Mouse (Mus musculus) liver, embryonic 13.5 days (tissue): ENCODE measurements around the gene Ntmt1. TPM values are rescaled to one million over a fixed set of nuclear protein-coding genes. Genes with fewer than 3 reads are reported as not detected.
A peak's percentile ranks its signal among the peaks of the same experiment; 100 is the strongest.

Experiments used
- ATAC-seq: fragments of 200-750 bp; cut with Nextera tagmentation; 2 replicates; pipeline ENCODE4 v1.8.0; 2017; ENCODE audit warnings: low read depth, mild to moderate bottlenecking, moderate number of reproducible peaks, moderate library complexity
- DNase-seq: peaks from one replicate; pipeline ENCODE4 v3.0.0; 2022
- H3K27ac ChIP-seq: fragments of 300-500 bp; sonication (generic); 2 replicates; pipeline ENCODE4 v1.5.1; 2015; ENCODE audit warnings: moderate library complexity, mild to moderate bottlenecking, inconsistent platforms
- H3K27me3 ChIP-seq: fragments of 300-500 bp; sonication (generic); 2 replicates; pipeline ENCODE4 v1.6.1; 2015; ENCODE audit warnings: mild to moderate bottlenecking, inconsistent platforms
- H3K36me3 ChIP-seq: fragments of 300-500 bp; sonication (generic); 2 replicates; pipeline ENCODE4 v1.6.1; 2015; ENCODE audit warnings: mild to moderate bottlenecking, inconsistent platforms
- H3K4me1 ChIP-seq: fragments of 300-500 bp; sonication (generic); replicated peaks from 2 replicates; pipeline ENCODE4 v1.6.1; 2015; ENCODE audit warnings: inconsistent platforms
- H3K4me2 ChIP-seq: fragments of 300-500 bp; sonication (generic); 2 replicates; pipeline ENCODE4 v1.6.1; 2015; ENCODE audit warnings: inconsistent platforms, mild to moderate bottlenecking, moderate library complexity
- H3K4me3 ChIP-seq: fragments of 300-500 bp; sonication (generic); replicated peaks from 2 replicates; pipeline ENCODE4 v1.5.1; 2015; ENCODE audit warnings: mild to moderate bottlenecking, inconsistent platforms
- H3K9ac ChIP-seq: fragments of 300-500 bp; sonication (generic); 2 replicates; pipeline ENCODE4 v1.6.1; 2015; ENCODE audit warnings: mild to moderate bottlenecking, inconsistent platforms
- H3K9me3 ChIP-seq: fragments of 300-500 bp; sonication (generic); replicated peaks from 2 replicates; pipeline ENCODE4 v1.6.1; 2016; ENCODE audit warnings: inconsistent platforms
- WGBS: fragments of 180-500 bp; shearing (Covaris S2); methylation state at CpG from one replicate; pipeline ENCODE4 v1.1.7; 2015; ENCODE audit not compliant: insufficient replicate concordance; 5-methylcytosine and 5-hydroxymethylcytosine counted together
- polyA plus RNA-seq: library from polyadenylated mRNA; unstranded; fragments of >200 nt; fragmentation: Nextera tagmentation; extraction: Ambion mirVana; gene quantifications from 2 replicates; pipeline ENCODE4 v1.2.1, GENCODE M21; 2015

Gene Ntmt1
- 35.5 and 36.3 TPM in 2 replicates for polyA plus RNA-seq

GRCm38 (mm10) chr2:30807648-30808295 is at the start of gene Ntmt1:
Gene Ntmt1 (plus strand): TSS chr2:30807826.
- Histone ChIP-seq H3K27me3 (peaks cover 29% of the 10 kb centered on the region), H3K4me3 (peak within 1 kb of the TSS; percentile 81), H3K27ac (peak within 1 kb of the TSS; percentile 78), H3K9ac (peak within 1 kb of the TSS; percentile 86), H3K4me2 (peak within 1 kb of the TSS; percentile 98), H3K36me3 (peaks cover 22% of the 10 kb centered on the region), H3K9me3 (no peaks in the 10 kb centered on the region), H3K4me1 (peaks cover 40% of the 10 kb centered on the region)
- DNase-seq: peak; percentile 100
- WGBS: under 1% methylated on average over 42 of the region's 44 CpGs
- peak; percentile 97 for ATAC-seq

GRCm38 (mm10) chr2:30758341-30759087 is 49.1 kb upstream of the Ntmt1 start:
- peak overlapping the region; percentile 71 for H3K27ac ChIP-seq

GRCm38 (mm10) chr2:30759088-30759374 is 48.6 kb upstream of the Ntmt1 start:
- Histone ChIP-seq H3K27me3 (0 out of 2 replicates have a peak, but pooled peaks cover 12% of the 10 kb centered on the region), H3K27ac (peak overlapping the region; percentile 71), H3K9ac (no peak overlapping the region), H3K36me3 (no peaks in the 10 kb centered on the region), H3K4me3 (no peak overlapping the region), H3K4me1 (peaks cover 28% of the 10 kb centered on the region), H3K9me3 (0 out of 2 replicates have a peak, but pooled peaks cover 7% of the 10 kb centered on the region), H3K4me2 (no peak overlapping the region)
- DNase-seq (no peak), ATAC-seq (no peak)
- 52% methylated on average over 4 of the region's 4 CpGs for WGBS

More at GRCm38 (mm10) chr2:30758341-30759087, 49.1 kb upstream of the Ntmt1 start:
- peak; percentile 36 for DNase-seq
- WGBS: 18% methylated on average over 17 of the region's 17 CpGs
- Histone ChIP-seq H3K4me1 (peaks cover 28% of the 10 kb centered on the region), H3K27me3 (0 out of 2 replicates have a peak, but pooled peaks cover 12% of the 10 kb centered on the region), H3K9me3 (0 out of 2 replicates have a peak, but pooled peaks cover 7% of the 10 kb centered on the region), H3K9ac (no peak overlapping the region), H3K4me2 (peak overlapping the region; percentile 24; the same call in 1 of the 2 replicates), H3K4me3 (no peak overlapping the region), H3K36me3 (no peaks in the 10 kb centered on the region)
- peak; percentile 77 for ATAC-seq

GRCm38 (mm10) chr2:30759442-30759841 is 48.2 kb upstream of the Ntmt1 start:
- Histone ChIP-seq H3K9ac (no peak overlapping the region), H3K36me3 (no peaks in the 10 kb centered on the region), H3K4me3 (no peak overlapping the region), H3K27ac (peak overlapping the region; percentile 71), H3K9me3 (0 out of 2 replicates have a peak, but pooled peaks cover 7% of the 10 kb centered on the region), H3K4me2 (no peak overlapping the region), H3K4me1 (peaks cover 28% of the 10 kb centered on the region), H3K27me3 (0 out of 2 replicates have a peak, but pooled peaks cover 12% of the 10 kb centered on the region)
- DNase-seq: no peak
- WGBS: 62% methylated on average over 4 of the region's 4 CpGs
- ATAC-seq: no peak

GRCm38 (mm10) chr2:30759858-30760547 is 47.6 kb upstream of the Ntmt1 start:
- ATAC-seq (no peak), DNase-seq (no peak)
- WGBS: 65% methylated on average over 10 of the region's 10 CpGs
- H3K4me3 ChIP-seq: no peak overlapping the region
- H3K4me1 ChIP-seq: peaks cover 28% of the 10 kb centered on the region
- no peak overlapping the region for H3K4me2 ChIP-seq
- H3K9me3 ChIP-seq: 0 out of 2 replicates have a peak, but pooled peaks cover 7% of the 10 kb centered on the region
- no peak overlapping the region for H3K9ac ChIP-seq
- H3K27me3 ChIP-seq: 0 out of 2 replicates have a peak, but pooled peaks cover 12% of the 10 kb centered on the region
- H3K27ac ChIP-seq: peak overlapping the region; percentile 71
- no peaks in the 10 kb centered on the region for H3K36me3 ChIP-seq

- WGBS: 58% methylated on average over 6 of the region's 6 CpGs
- 0 out of 2 replicates have a peak, but pooled peaks cover 7% of the 10 kb centered on the region for H3K9me3 ChIP-seq
- H3K4me1 ChIP-seq: peaks cover 28% of the 10 kb centered on the region
- no peak overlapping the region for H3K9ac ChIP-seq
- H3K4me3 ChIP-seq: no peak overlapping the region
- no peak overlapping the region for H3K4me2 ChIP-seq
- H3K27ac ChIP-seq: 0 out of 2 replicates have a peak overlapping the region, but pooled peaks have one; percentile 31
- 0 out of 2 replicates have a peak, but pooled peaks cover 12% of the 10 kb centered on the region for H3K27me3 ChIP-seq
- no peaks in the 10 kb centered on the region for H3K36me3 ChIP-seq
- DNase-seq (no peak), ATAC-seq (no peak)
Observed at GRCm38 (mm10) chr2:30760706-30761105, 46.9 kb upstream of the Ntmt1 start.

GRCm38 (mm10) chr2:30766446-30766845 is 41.2 kb upstream of the Ntmt1 start:
- no peak overlapping the region for H3K27ac ChIP-seq
- ATAC-seq: no peak
- 72% methylated on average over 5 of the region's 5 CpGs for WGBS

GRCm38 (mm10) chr2:30767626-30768240 is 39.9 kb upstream of the Ntmt1 start:
- 75% methylated on average over 7 of the region's 7 CpGs for WGBS
- Histone ChIP-seq H3K4me1 (peaks cover 49% of the 10 kb centered on the region), H3K4me2 (no peak overlapping the region), H3K36me3 (no peaks in the 10 kb centered on the region), H3K27ac (peak overlapping the region; percentile 60; the same call in 1 of the 2 replicates), H3K27me3 (peaks cover 12% of the 10 kb centered on the region), H3K4me3 (no peak overlapping the region), H3K9me3 (no peaks in the 10 kb centered on the region), H3K9ac (no peak overlapping the region)
- ATAC-seq (no peak), DNase-seq (no peak)

More at GRCm38 (mm10) chr2:30766446-30766845, 41.2 kb upstream of the Ntmt1 start:
- no peak overlapping the region for H3K9ac ChIP-seq
- peaks cover 36% of the 10 kb centered on the region for H3K4me1 ChIP-seq
- H3K4me3 ChIP-seq: no peak overlapping the region
- H3K9me3 ChIP-seq: no peaks in the 10 kb centered on the region
- H3K27me3 ChIP-seq: peaks cover 12% of the 10 kb centered on the region
- no peaks in the 10 kb centered on the region for H3K36me3 ChIP-seq
- DNase-seq: no peak
- no peak overlapping the region for H3K4me2 ChIP-seq

- Histone ChIP-seq H3K27ac (peak overlapping the region; percentile 60), H3K4me1 (peaks cover 57% of the 10 kb centered on the region), H3K4me3 (no peak overlapping the region), H3K4me2 (no peak overlapping the region), H3K9ac (no peak overlapping the region), H3K27me3 (peaks cover 12% of the 10 kb centered on the region), H3K9me3 (no peaks in the 10 kb centered on the region), H3K36me3 (no peaks in the 10 kb centered on the region)
- DNase-seq: no peak
- 48% methylated on average over 5 of the region's 5 CpGs for WGBS
- no peak for ATAC-seq
Observed at GRCm38 (mm10) chr2:30768529-30768928, 39.1 kb upstream of the Ntmt1 start.

- WGBS: 28% methylated on average over 6 of the region's 6 CpGs
- Histone ChIP-seq H3K4me1 (peaks cover 63% of the 10 kb centered on the region), H3K9me3 (no peaks in the 10 kb centered on the region), H3K4me3 (no peak overlapping the region), H3K27me3 (peaks cover 12% of the 10 kb centered on the region), H3K36me3 (no peaks in the 10 kb centered on the region), H3K27ac (peak overlapping the region; percentile 100), H3K9ac (peak overlapping the region; percentile 42; the same call in 1 of the 2 replicates), H3K4me2 (peak overlapping the region; percentile 7; the same call in 1 of the 2 replicates)
- ATAC-seq (no peak), DNase-seq (no peak)
Observed at GRCm38 (mm10) chr2:30769187-30769586, 38.4 kb upstream of the Ntmt1 start.
